Mouse (Mus musculus) midbrain, embryonic 10.5 days (tissue): ENCODE measurements around the gene Alkbh4. TPM values are rescaled to one million over a fixed set of nuclear protein-coding genes. Genes with fewer than 3 reads are reported as not detected.
A peak's percentile ranks its signal among the peaks of the same experiment; 100 is the strongest.
"Not testable (repeated sequence)": the region's sequence is repeated elsewhere in the genome, so short reads cannot be mapped to it uniquely, and the experiment has no call there.

Experiments
- DNase-seq: peaks from one replicate; pipeline ENCODE4 v3.0.0-alpha.2; 2017; ENCODE audit warnings: low spot score
- H3K27ac ChIP-seq: fragments of 300-500 bp; sonication (generic); replicated peaks from 2 replicates; pipeline ENCODE4 v1.5.1; 2016; ENCODE audit warnings: mild to moderate bottlenecking
- H3K27me3 ChIP-seq: fragments of 300-500 bp; sonication (generic); 2 replicates; pipeline ENCODE4 v1.6.1; 2016; ENCODE audit warnings: low read depth, mild to moderate bottlenecking; ENCODE audit not compliant: poor library complexity, severe bottlenecking
- H3K36me3 ChIP-seq: fragments of 300-500 bp; sonication (generic); 2 replicates; pipeline ENCODE4 v1.6.1; 2016; ENCODE audit warnings: mild to moderate bottlenecking, moderate library complexity
- H3K4me1 ChIP-seq: fragments of 300-500 bp; sonication (generic); 2 replicates; pipeline ENCODE4 v1.6.1; 2016
- H3K4me3 ChIP-seq: fragments of 300-500 bp; sonication (generic); 2 replicates; pipeline ENCODE4 v1.5.1; 2016; ENCODE audit warnings: mild to moderate bottlenecking, moderate library complexity
- H3K9me3 ChIP-seq: fragments of 300-500 bp; sonication (generic); replicated peaks from 2 replicates; pipeline ENCODE4 v1.6.1; 2016; ENCODE audit warnings: mild to moderate bottlenecking
- WGBS: fragments of 180-500 bp; shearing (Covaris S2); methylation state at CpG from one replicate; pipeline ENCODE4 v1.1.7; 2016; 5-methylcytosine and 5-hydroxymethylcytosine counted together
- polyA plus RNA-seq: library from polyadenylated mRNA; unstranded; fragments of >200 nt; fragmentation: Nextera tagmentation; extraction: Ambion mirVana; gene quantifications from 2 replicates; pipeline ENCODE4 v1.2.1, GENCODE M21; 2016

The Alkbh4 gene
- polyA plus RNA-seq: 27.1 and 27.5 TPM in 2 replicates

DNA sequence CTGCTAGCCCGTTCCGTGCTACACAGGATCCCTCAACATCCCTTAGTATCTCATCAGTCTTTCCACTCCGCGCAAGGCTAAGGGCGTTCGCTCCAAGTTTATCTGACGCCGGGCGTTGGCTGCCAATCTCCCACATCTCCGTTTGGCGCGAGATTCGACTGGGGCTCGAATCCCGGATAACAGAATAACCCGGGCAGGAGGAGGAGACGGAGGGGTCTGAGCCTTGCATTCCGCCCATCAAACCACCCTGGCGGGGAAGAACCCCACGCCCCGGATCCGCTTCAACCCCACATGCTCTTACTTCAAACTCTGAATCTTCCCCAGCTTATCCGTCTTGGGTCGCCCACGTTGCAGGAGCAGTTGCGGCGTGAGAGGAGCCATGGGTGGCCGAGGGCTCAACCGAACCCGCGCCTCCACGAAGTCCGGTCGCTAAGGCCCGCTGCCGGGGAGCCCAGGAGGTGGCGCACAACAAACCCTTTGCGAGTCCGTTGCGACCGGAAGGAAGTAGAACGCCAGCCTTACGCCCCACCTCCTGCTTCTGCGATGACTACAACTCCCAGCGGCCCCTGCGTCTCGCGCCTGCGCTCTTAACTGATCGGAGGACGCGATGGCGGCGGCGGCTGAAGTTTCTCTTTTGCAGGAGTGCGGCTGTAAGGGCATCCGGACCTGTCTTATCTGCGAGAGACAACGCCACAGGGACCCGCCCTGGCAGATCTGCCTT lies at the start of gene Alkbh4, which contains the start of gene Lrwd1:
Gene Alkbh4, plus strand, starts transcription at position 576 of the 721 bp plus-strand sequence.
Gene Lrwd1, minus strand, starts transcription at position 504 of the 721 bp plus-strand sequence.
- WGBS: under 1% methylated on average over 60 of the region's 60 CpGs
- peak within 1 kb of the TSS; percentile 88 for H3K27ac ChIP-seq
- H3K4me1 ChIP-seq: peaks cover 21% of the 10 kb centered on the region
- H3K27me3 ChIP-seq: no peaks in the 10 kb centered on the region
- peak; percentile 96 for DNase-seq
- H3K36me3 ChIP-seq: peaks cover 62% of the 10 kb centered on the region
- no peaks in the 10 kb centered on the region for H3K9me3 ChIP-seq
- peak within 1 kb of the TSS; percentile 75 for H3K4me3 ChIP-seq

DNA sequence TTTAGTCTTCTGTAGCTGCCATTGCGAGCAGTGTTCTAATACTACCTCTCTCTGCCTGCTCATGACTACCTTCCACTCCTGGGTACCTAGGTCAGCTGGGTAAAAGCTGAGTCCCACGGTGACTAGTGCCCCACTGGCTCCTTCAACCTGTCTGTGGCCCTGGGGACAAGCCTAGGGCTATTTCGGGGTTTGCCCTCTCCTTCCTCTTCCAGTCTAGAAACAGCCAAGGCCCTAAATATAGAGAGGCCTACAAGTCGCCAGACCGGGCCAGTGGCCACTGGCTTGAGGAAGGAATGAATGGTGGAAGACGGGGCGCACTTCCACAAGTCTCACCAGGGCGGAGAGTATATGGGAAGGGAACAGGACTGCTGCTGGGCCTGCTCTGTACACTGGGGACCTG lies 49.7 kb upstream of the Alkbh4 start:
- no peaks in the 10 kb centered on the region for H3K36me3 ChIP-seq
- peaks cover 37% of the 10 kb centered on the region for H3K4me1 ChIP-seq
- 84% methylated on average over 8 of the region's 8 CpGs for WGBS
- peaks cover 57% of the 10 kb centered on the region for H3K27me3 ChIP-seq
- DNase-seq: no peak
- no peak overlapping the region for H3K4me3 ChIP-seq
- no peaks in the 10 kb centered on the region for H3K9me3 ChIP-seq
- no peak overlapping the region for H3K27ac ChIP-seq

DNA sequence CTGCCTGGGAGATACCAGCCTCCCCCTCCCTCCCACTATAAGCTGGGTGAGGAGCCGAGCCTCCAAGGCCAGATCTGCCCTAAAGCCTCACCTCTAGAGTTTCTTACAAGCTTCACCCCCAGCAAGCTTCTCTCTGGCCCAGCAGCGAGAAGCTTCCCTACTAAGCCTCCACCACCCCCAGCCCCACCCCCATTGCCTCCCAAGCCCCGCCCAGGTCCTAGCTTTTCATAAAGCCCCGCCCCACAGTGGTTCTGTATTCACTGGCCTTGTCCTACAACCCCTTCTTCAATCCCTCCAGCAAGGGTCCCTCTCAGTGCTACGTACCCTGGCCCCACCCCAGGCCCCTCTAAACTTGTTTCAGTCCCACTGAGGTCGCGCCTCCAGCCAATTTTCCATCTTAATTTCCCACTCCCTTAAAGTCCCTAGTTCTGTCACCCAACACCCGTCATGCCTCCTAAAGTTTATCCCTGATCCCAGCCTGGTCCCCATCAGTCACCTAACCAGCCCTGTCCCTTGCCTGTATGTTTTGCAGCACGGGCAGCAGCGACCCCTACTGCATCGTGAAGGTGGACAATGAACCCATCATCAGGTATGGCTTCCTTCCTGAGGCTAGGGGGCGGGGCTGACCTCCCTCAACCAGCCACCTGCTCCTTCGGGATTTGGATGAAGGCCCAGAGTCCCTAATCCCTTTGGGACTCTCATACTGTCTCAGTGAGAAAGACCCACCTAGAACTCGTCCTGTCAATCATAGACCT lies 46.9 kb upstream of the Alkbh4 start:
- Histone ChIP-seq H3K4me3 (no peak overlapping the region), H3K27me3 (peaks cover 55% of the 10 kb centered on the region), H3K9me3 (no peaks in the 10 kb centered on the region), H3K36me3 (no peaks in the 10 kb centered on the region), H3K27ac (no peak overlapping the region), H3K4me1 (peaks cover 28% of the 10 kb centered on the region)
- no peak for DNase-seq
- WGBS: 14% methylated on average over 14 of the region's 14 CpGs

DNA sequence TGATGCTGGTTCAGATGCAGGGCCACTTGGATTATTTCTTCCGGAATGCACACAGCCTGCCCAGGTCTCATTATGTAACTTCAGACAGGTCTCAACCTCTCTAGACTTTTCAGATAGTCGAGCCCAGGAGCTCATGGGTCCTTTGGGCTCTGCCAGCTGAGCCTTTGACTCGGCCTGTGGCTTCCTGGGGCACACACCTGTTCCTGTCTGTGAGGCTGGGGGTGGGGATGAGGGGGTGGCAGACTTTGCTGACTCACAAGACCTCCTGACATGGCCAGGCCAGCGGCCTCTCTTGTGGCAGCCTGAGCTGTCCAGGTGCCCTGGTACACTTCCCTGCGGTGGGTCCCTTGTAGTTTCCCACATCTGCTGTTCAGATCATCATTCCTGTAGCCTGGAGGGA lies 44.0 kb upstream of the Alkbh4 start:
- H3K9me3 ChIP-seq: no peaks in the 10 kb centered on the region
- no peaks in the 10 kb centered on the region for H3K36me3 ChIP-seq
- no peak overlapping the region for H3K27ac ChIP-seq
- WGBS: 68% methylated on average over 5 of the region's 5 CpGs
- no peak for DNase-seq
- peaks cover 21% of the 10 kb centered on the region for H3K4me1 ChIP-seq
- H3K27me3 ChIP-seq: peaks cover 26% of the 10 kb centered on the region
- H3K4me3 ChIP-seq: no peak overlapping the region

DNA sequence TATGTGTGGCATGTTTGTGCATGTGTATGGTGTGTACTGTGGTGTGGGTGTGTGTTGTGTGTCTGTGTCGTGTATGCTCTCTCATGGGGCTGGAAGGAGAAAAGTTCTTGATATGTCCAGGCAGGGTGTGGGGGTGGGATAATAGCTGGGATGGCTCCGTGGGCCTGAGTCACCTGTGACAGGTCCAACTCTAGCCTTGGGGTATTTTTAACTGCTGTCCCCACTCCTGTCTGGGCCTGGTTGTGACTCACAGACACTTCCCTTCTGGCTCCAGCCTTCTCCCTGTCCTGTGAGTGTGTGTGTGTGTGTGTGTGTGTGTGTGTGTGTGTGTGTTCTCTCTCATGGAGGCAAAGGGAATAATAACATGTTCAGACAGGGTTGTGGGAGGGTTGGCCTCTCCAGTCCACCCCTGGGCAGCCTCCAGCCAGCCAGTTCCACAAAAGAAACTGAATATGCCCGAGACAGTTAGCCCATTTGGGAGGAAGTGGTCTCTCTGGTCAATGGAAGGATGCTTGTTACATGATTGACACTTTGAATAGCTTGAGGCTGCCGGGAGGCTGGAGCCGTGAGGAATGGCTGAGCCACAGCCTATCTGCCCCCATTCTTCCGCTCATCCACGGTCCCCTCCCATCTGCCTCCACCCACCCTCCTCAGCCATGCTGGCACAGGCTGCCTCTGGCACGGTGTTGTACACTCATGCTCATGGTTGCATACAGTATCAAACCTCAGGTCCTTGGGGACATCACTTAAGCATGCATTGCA lies 41.5 kb upstream of the Alkbh4 start:
- Histone ChIP-seq H3K9me3 (no peaks in the 10 kb centered on the region), H3K27ac (no peak overlapping the region), H3K27me3 (peaks cover 14% of the 10 kb centered on the region), H3K36me3 (no peaks in the 10 kb centered on the region), H3K4me3 (no peak overlapping the region), H3K4me1 (peaks cover 12% of the 10 kb centered on the region)
- WGBS: 72% methylated on average over 8 of the region's 8 CpGs
- DNase-seq: no peak

DNA sequence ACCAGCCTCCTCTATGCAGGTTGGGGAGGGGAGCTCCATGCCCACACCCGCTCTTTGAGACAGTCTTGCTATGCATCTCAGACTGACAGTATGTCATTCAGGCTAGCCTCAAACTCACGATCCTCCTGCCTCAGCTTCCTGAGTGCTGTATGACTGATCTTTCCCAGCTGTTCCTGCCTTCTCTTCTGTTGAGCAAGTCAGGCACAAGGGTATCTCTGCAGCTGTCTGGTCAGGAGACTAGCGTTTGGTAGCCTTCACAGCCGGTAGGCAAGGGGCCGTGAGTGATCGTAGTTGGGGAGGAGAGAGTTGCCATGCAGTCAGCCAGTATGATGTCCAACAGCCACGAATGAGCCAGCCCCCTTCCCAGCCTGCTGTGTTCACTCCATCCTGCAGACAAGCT lies 40.9 kb upstream of the Alkbh4 start:
- Histone ChIP-seq H3K27me3 (peaks cover 10% of the 10 kb centered on the region; the same call in 1 of the 2 replicates), H3K4me3 (no peak overlapping the region), H3K36me3 (no peaks in the 10 kb centered on the region), H3K9me3 (no peaks in the 10 kb centered on the region), H3K4me1 (peaks cover 12% of the 10 kb centered on the region), H3K27ac (no peak overlapping the region)
- 74% methylated on average over 7 of the region's 7 CpGs for WGBS
- DNase-seq: no peak

DNA sequence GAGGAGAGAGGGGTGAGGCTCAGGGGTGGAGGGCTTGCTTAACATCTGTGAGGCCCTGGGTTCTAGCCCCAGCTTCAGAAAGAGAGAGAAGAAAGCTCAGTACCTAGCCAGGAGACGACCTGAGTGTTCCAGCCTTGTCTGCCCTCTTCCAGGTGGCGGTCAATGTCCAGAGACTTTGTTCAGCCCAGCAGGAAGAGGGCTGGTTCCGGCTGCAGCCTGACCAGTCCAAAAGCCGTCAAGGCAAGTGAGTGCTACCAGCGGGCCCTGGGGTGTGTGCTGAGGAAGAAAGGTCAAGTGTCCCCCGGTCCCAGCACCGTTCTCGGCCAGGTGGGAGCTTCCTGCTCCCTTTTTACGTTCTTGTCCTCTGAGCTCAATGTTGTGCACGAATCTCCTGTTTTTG lies 37.4 kb upstream of the Alkbh4 start:
- Histone ChIP-seq H3K4me3 (no peak overlapping the region), H3K36me3 (no peaks in the 10 kb centered on the region), H3K27me3 (peaks cover 38% of the 10 kb centered on the region), H3K9me3 (no peaks in the 10 kb centered on the region), H3K27ac (no peak overlapping the region), H3K4me1 (peaks cover 30% of the 10 kb centered on the region)
- 83% methylated on average over 10 of the region's 10 CpGs for WGBS
- no peak for DNase-seq

DNA sequence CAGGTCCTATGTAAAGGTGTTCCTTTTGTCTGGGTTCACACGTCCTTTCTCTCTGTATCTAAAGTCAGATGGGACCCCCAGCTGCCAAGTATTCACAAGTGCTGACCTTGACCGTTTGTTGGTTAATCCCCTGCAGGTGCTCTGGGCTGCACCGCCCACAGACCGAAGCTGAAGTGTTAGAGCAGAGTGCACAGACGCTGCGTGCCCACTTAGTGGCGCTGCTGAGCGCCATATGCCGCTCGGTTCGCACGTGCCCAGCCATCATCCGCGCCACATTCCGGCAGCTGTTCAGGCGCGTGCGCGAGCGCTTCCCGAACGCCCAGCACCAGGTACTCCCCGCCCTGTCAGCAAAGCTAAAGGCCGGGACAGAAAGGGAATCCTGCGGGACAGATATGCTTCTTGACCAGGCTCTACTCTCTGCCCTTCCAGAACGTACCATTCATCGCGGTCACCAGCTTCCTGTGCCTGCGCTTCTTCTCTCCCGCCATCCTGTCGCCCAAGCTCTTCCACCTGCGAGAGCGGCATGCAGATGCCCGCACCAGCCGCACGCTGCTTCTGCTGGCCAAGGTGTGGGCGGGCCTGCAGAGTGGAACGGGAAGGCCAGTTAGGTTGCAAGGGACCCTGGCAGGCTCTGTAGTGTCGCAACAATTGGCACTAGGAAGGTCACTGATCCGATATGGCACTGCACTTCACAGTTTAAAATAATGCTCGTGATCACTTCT lies 33.7 kb upstream of the Alkbh4 start:
- WGBS: 8% methylated on average over 41 of the region's 41 CpGs
- H3K36me3 ChIP-seq: no peaks in the 10 kb centered on the region
- peak overlapping the region; percentile 68 for H3K27ac ChIP-seq
- no peaks in the 10 kb centered on the region for H3K9me3 ChIP-seq
- H3K27me3 ChIP-seq: peaks cover 47% of the 10 kb centered on the region
- peak; percentile 79 for DNase-seq
- H3K4me3 ChIP-seq: peak overlapping the region; percentile 49
- H3K4me1 ChIP-seq: peaks cover 18% of the 10 kb centered on the region

DNA sequence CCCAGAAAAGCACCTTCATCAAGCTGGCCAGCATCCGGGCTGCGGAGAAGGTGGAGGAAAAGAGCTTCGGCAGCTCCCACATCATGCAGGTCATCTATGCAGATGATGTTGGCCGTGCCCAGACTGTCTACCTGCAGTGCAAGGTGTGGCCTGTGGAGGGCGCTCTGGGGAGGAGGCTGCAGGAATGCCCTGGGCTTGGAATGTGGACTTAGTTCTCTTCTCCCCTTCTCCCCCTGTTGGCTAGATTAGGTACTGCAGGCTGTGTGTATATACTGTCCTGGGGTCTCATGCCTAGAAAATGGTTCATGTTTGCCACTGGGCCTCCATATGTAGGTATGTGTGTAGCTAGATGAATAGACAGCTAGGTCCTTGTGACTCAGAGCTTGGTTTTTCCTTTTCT lies 31.4 kb upstream of the Alkbh4 start:
- WGBS: 84% methylated on average over 5 of the region's 5 CpGs
- Histone ChIP-seq H3K9me3 (no peaks in the 10 kb centered on the region), H3K36me3 (no peaks in the 10 kb centered on the region), H3K27me3 (peaks cover 42% of the 10 kb centered on the region), H3K4me1 (peaks cover 18% of the 10 kb centered on the region), H3K27ac (no peak overlapping the region), H3K4me3 (no peak overlapping the region)
- no peak for DNase-seq

DNA sequence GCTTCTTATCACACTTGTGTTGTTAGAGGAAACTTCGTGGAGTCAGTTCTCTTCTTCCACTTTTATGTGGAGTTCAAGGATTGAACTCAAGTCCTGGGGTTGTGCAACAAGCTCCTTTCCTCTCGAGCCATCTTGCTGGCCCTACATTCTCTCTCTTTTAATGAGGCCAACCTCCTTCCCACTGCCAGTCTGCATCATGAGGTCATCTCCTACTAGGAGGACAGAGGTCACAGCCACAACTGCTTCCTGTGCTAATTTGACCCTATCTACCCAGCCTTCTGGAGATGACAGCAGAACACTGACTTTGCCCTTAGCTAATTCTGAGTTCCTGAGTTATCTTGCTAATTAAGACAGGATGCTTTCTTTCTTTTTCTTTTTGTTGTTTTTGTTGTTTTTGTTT lies 27.5 kb upstream of the Alkbh4 start:
- WGBS: 69% methylated on average over 2 of the region's 2 CpGs
- Histone ChIP-seq H3K4me1 (no peaks in the 10 kb centered on the region), H3K27me3 (peaks cover 10% of the 10 kb centered on the region), H3K9me3 (no peaks in the 10 kb centered on the region), H3K4me3 (no peak overlapping the region), H3K27ac (no peak overlapping the region), H3K36me3 (no peaks in the 10 kb centered on the region)
- DNase-seq: no peak

DNA sequence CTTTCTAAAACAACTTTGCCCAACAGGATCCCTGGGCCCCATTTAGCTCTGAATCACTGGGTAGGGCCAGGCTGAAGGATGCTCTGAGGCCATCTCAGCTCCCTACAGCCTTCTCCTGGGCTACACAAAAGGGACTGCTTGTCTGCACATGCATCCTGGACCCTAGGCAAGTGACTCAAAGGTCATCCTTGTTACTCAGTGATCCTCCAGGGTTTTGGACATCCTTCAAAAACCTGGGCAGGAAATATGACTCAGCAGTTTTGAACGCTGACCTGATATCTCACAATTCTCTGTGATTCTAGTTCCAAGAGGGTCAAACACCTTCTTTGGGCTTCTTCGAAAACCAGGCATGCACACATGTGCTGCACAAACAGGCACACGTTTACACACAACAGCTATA lies 26.9 kb upstream of the Alkbh4 start:
- 89% methylated on average over 3 of the region's 3 CpGs for WGBS
- H3K4me3 ChIP-seq: no peak overlapping the region
- peaks cover 5% of the 10 kb centered on the region for H3K27me3 ChIP-seq
- no peaks in the 10 kb centered on the region for H3K9me3 ChIP-seq
- H3K27ac ChIP-seq: no peak overlapping the region
- DNase-seq: no peak
- no peaks in the 10 kb centered on the region for H3K36me3 ChIP-seq
- H3K4me1 ChIP-seq: no peaks in the 10 kb centered on the region

DNA sequence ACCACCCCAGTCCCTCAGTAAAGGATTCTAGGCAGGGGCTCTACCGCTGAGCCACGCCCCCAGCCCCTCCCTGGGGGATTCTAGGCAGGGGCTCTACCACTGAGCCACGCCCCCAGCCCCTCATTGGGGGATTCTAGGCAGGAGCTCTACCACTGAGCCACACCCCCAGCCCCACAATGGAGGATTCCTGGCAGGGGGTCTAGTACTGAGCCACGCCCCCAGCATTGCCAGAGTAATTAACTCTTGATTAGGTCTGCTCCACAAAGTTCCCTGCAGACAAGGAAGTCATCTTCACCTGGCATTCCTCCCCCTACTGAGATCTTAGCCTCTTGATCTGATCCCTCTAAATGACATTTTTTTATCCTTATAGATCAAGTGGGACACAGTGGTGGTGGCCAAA lies 22.4 kb upstream of the Alkbh4 start:
- H3K9me3 ChIP-seq, H3K4me3 ChIP-seq, DNase-seq, H3K27ac ChIP-seq, H3K27me3 ChIP-seq, H3K36me3 ChIP-seq: not testable (repeated sequence)
- 47% methylated on average over 4 of the region's 4 CpGs for WGBS
- peaks cover 24% of the 10 kb centered on the region for H3K4me1 ChIP-seq
